ENCODE assay signal across 11 mouse cellular contexts in genomic region chr16:22572641-22573341, GRCm38 (mm10).
DNase-seq lines count a peak whose midpoint lies in the region; ATAC-seq and TF ChIP-seq lines count a peak whose summit lies in the region.
"Had no signal": no experiment of that assay in that cellular context is flagged by ENCODE, and none has a peak within 500 bp of the region (broad histone marks: within the 10 kb centered on the region; RNA-seq: fewer than 3 reads in every experiment).

No protein-coding gene starts in this region.

- no peaks in the 10 kb centered on the region for H3K36me3 ChIP-seq in ES-E14 (ENCODE audit: control insufficient read depth, insufficient read depth, low read length, poor library complexity, severe bottlenecking)
- no peaks in the 10 kb centered on the region for H3K36me3 ChIP-seq in kidney, embryonic 16.5 days (ENCODE audit: insufficient read depth, low read length)

- no peaks in the 10 kb centered on the region for H3K27me3 ChIP-seq in kidney, embryonic 16.5 days (ENCODE audit: insufficient read depth, low read length)

- H3K9ac ChIP-seq in ES-E14 (ENCODE audit: insufficient read depth, low read depth, low read length, poor library complexity, severe bottlenecking): peak overlapping the region; percentile 50
- H3K9ac ChIP-seq in kidney, embryonic 16.5 days (replicated peaks; ENCODE audit: low read length): no peak overlapping the region

- H3K9me3 ChIP-seq in ES-E14 (ENCODE audit: control insufficient read depth, insufficient read depth, low read depth, low read length): no peaks in the 10 kb centered on the region
- no peaks in the 10 kb centered on the region for H3K9me3 ChIP-seq in kidney, embryonic 16.5 days (ENCODE audit: low read length)

- H3K4me3 ChIP-seq in ES-E14 (ENCODE audit: insufficient read depth in 1 of 2, low read depth in 1 of 2, low read length in 2 of 2, poor library complexity in 1 of 2, severe bottlenecking in 1 of 2): peak overlapping the region; percentile 18 to 55
- peak overlapping the region; percentile 15; the same call in 1 of the 2 replicates for H3K4me3 ChIP-seq in kidney, embryonic 16.5 days (ENCODE audit: low read length)

- H3K27ac ChIP-seq in ES-E14 (ENCODE audit: insufficient read depth, low read depth, low read length, poor library complexity, severe bottlenecking): no peak overlapping the region
- no peak overlapping the region for H3K27ac ChIP-seq in kidney, embryonic 16.5 days (ENCODE audit: low read length)

- peaks cover 1 to 15% of the 10 kb centered on the region in 2 experiments; a peak in 1 of 4 replicates for H3K4me1 ChIP-seq in ES-E14 (ENCODE audit: control insufficient read depth in 2 of 2, insufficient read depth in 2 of 2, low read length in 2 of 2, poor library complexity in 1 of 2)
- no peaks in the 10 kb centered on the region for H3K4me1 ChIP-seq in kidney, embryonic 16.5 days (ENCODE audit: insufficient read depth, low read length)

- peak; percentile 80 for ATAC-seq in kidney, embryonic 16.5 days (ENCODE audit: low FRiP score, low TSS enrichment)

- intact Hi-C loops in left cerebral cortex, postnatal 25 days (cut with DNase I): no loop called here

- peak overlapping the region; percentile 36 for H3K4me2 ChIP-seq in kidney, embryonic 16.5 days (replicated peaks; ENCODE audit: low read depth, low read length)

- WGBS in kidney, embryonic 16.5 days: 28% methylated on average over 21 of the region's 21 CpGs

- no peak for DNase-seq in ES-E14 (ENCODE audit: low read depth, low spot score)
- peak; percentile 27 for DNase-seq in embryo, embryonic 10.5 days (ENCODE audit: low spot score)
- peak; percentile 10 for DNase-seq in lung, postnatal 14 days
- DNase-seq in left cerebral cortex, postnatal 25 days (ENCODE audit: low spot score in 2 of 2): no peak
- no peak for DNase-seq in frontal cortex, postnatal 25 days (ENCODE audit: low spot score in 2 of 2)
- no peak for DNase-seq in layer of hippocampus, adult 8-10 months (ENCODE audit: low spot score in 2 of 2)
- DNase-seq: cerebellum, postnatal 25 days; heart, postnatal 10 days; right cerebral cortex, postnatal 25 days; thymus, postnatal 4 days had no signal

- in situ Hi-C loops in ES-E14 (cut with MboI; ENCODE audit: low sequenced_read_pairs in 2 of 2, unreplicated experiment in 2 of 2): loop anchor here (5.0 to 25.0 kb wide), 3 partner anchors 230 to 260 kb away; no protein-coding TSS in a partner anchor

TF ChIP-seq in ES-E14, 5 proteins besides CTCF, POLR2A, EP300 and RAD21:
- TF ChIP-seq ZNF384 (IDR thresholded peaks at IDR 0.05; ENCODE audit: low read depth, low read length) (no peak), MAFK (IDR thresholded peaks at IDR 0.05; ENCODE audit: insufficient read depth, low read depth, low read length) (no peak), ZC3H11A (IDR thresholded peaks at IDR 0.05; ENCODE audit: borderline replicate concordance, low read depth, low read length) (no peak), CHD2 (IDR thresholded peaks at IDR 0.05; ENCODE audit: low read depth, low read length) (no peak), HCFC1 (IDR thresholded peaks at IDR 0.05; ENCODE audit: borderline replicate concordance, insufficient read depth, low read length) (no peak)

Comparison
In these comparisons a context has a peak if more than half of its experiments do, and no peak if none do; other contexts are left out.
1. DNase-seq: peak in embryo, embryonic 10.5 days (single experiment) and lung, postnatal 14 days (single experiment); none in ES-E14 (single experiment), left cerebral cortex, postnatal 25 days (0 of 2), frontal cortex, postnatal 25 days (0 of 2) and layer of hippocampus, adult 8-10 months (0 of 2).